Mouse (Mus musculus): ENCODE results near the gene Fam214a.

- no peak for TF ChIP-seq CTCF (IDR thresholded peaks at IDR 0.05; ENCODE audit: extremely low read depth, insufficient read depth, insufficient read length, insufficient replicate concordance)
- no peak for TF ChIP-seq POLR2A (IDR thresholded peaks at IDR 0.05; ENCODE audit: low read depth, low read length)
These were observed 16.2 kb downstream of the Fam214a start for GRCm38 (mm10) chr9:74968647-74969428.
